Mouse (Mus musculus): ENCODE measurements around the gene Ywhab. TPM values are rescaled to one million over a fixed set of nuclear protein-coding genes. Genes with fewer than 3 reads are reported as not detected.

Gene Ywhab
- polyA plus RNA-seq, 1 experiment from 2014 or later = 381 TPM

GRCm38 (mm10) chr2:164010944-164011343, 16.2 kb downstream of the Ywhab start:
- Histone ChIP-seq H3K4me3 (no peak overlapping the region), H3K4me2 (replicated peaks) (no peak overlapping the region), H3K27ac (no peak overlapping the region), H3K27me3 (replicated peaks) (no peaks in the 10 kb centered on the region), H3K9ac (no peak overlapping the region), H3K4me1 (no peaks in the 10 kb centered on the region), H3K9me3 (no peaks in the 10 kb centered on the region), H3K36me3 (peaks cover 46% of the 10 kb centered on the region)
- WGBS = 96% methylated on average over 3 of the region's 3 CpGs
- no peak for ATAC-seq (ENCODE audit: low FRiP score, low read depth)

- Histone ChIP-seq H3K27me3 (replicated peaks) (no peaks in the 10 kb centered on the region), H3K9me3 (no peaks in the 10 kb centered on the region), H3K4me1 (no peaks in the 10 kb centered on the region), H3K27ac (no peak overlapping the region), H3K4me2 (replicated peaks) (no peak overlapping the region), H3K9ac (no peak overlapping the region), H3K36me3 (peaks cover 87% of the 10 kb centered on the region), H3K4me3 (no peak overlapping the region)
- no peak for ATAC-seq (ENCODE audit: low FRiP score, low read depth)
- 96% methylated on average over 16 of the region's 16 CpGs for WGBS
Observed at GRCm38 (mm10) chr2:164015304-164015703, 20.5 kb downstream of the Ywhab start.

- H3K9ac ChIP-seq = no peak overlapping the region
- H3K4me3 ChIP-seq = no peak overlapping the region
- H3K9me3 ChIP-seq = no peaks in the 10 kb centered on the region
- no peak overlapping the region for H3K27ac ChIP-seq
- no peak for ATAC-seq (ENCODE audit: low FRiP score, low read depth)
- H3K36me3 ChIP-seq = peaks cover 61% of the 10 kb centered on the region
- 96% methylated on average over 3 of the region's 3 CpGs for WGBS
- H3K4me1 ChIP-seq = no peaks in the 10 kb centered on the region; the same call in 1 of the 2 replicates
- H3K4me2 ChIP-seq (replicated peaks) = no peak overlapping the region
- H3K27me3 ChIP-seq (replicated peaks) = no peaks in the 10 kb centered on the region
Observed at GRCm38 (mm10) chr2:164018910-164019309, 24.1 kb downstream of the Ywhab start.

DNA sequence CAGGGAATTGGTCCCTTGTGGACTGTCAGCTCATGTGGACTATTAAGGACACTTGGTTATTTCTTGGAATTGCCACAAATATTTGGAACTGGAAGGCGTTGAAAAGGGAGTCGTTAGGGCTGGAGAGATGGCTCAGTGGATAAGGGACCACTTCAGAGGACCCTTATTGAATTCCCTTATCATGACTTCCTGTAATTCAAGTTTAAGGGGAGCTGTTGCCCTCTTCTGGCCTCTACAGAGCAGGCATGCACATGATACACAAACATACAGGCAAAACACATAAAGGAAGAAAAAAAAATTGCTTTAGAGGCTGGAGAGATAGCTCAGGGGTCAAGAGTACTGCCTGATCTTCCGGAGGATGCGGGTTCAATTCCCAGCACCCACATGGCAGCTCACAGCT, 25.2 kb downstream of the Ywhab start:
- Histone ChIP-seq H3K36me3 (peaks cover 51% of the 10 kb centered on the region), H3K27ac (no peak overlapping the region), H3K27me3 (replicated peaks) (no peaks in the 10 kb centered on the region), H3K4me3 (no peak overlapping the region), H3K9ac (no peak overlapping the region), H3K4me1 (no peaks in the 10 kb centered on the region; the same call in 1 of the 2 replicates), H3K4me2 (replicated peaks) (no peak overlapping the region), H3K9me3 (no peaks in the 10 kb centered on the region)
- no peak for ATAC-seq (ENCODE audit: low FRiP score, low read depth)
- WGBS = 96% methylated on average over 4 of the region's 4 CpGs

- no peaks in the 10 kb centered on the region; the same call in 1 of the 2 replicates for H3K4me1 ChIP-seq
- 50% methylated on average over 2 of the region's 2 CpGs for WGBS
Observed at GRCm38 (mm10) chr2:164022104-164022503, 27.3 kb downstream of the Ywhab start.

DNA sequence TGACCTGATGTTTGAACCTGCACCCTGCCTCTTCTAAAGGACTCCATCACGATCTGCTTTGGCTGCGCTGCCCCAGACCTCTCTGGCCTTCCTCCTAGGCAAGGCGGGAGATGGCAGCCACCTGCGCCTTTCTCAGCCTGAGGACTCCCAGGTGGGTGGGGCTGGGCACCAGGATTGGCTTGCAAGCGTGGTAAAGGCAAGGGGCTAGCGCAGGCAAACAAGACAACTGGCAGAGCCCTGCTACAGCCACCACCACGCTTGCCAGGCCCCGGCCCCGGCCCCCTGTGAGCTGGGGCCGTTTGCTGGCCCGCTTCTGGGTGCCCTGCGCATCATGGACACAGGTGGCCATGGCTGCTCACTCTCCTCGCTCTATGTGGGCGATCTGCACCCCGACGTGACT, 30.4 kb downstream of the Ywhab start, which contains the start of gene Pabpc1l:
TSS of gene Pabpc1l (plus strand) at position 301 of the 400 bp plus-strand sequence.
- Histone ChIP-seq H3K4me2 (replicated peaks) (no peak within 1 kb of the TSS), H3K9ac (no peak within 1 kb of the TSS), H3K27me3 (replicated peaks) (no peaks in the 10 kb centered on the region), H3K4me1 (no peaks in the 10 kb centered on the region; the same call in 1 of the 2 replicates), H3K4me3 (no peak within 1 kb of the TSS), H3K9me3 (no peaks in the 10 kb centered on the region), H3K27ac (no peak within 1 kb of the TSS), H3K36me3 (no peaks in the 10 kb centered on the region)
- no peak for ATAC-seq (ENCODE audit: low FRiP score, low read depth)
- 85% methylated on average over 16 of the region's 16 CpGs for WGBS

More at GRCm38 (mm10) chr2:164022104-164022503, 27.3 kb downstream of the Ywhab start:
- no peak for ATAC-seq (ENCODE audit: low FRiP score, low read depth)
- no peaks in the 10 kb centered on the region for H3K27me3 ChIP-seq (replicated peaks)
- no peak overlapping the region for H3K4me3 ChIP-seq
- H3K27ac ChIP-seq = no peak overlapping the region
- H3K9ac ChIP-seq = no peak overlapping the region
- no peaks in the 10 kb centered on the region for H3K9me3 ChIP-seq
- H3K4me2 ChIP-seq (replicated peaks) = no peak overlapping the region
- H3K36me3 ChIP-seq = peaks cover 29% of the 10 kb centered on the region

DNA sequence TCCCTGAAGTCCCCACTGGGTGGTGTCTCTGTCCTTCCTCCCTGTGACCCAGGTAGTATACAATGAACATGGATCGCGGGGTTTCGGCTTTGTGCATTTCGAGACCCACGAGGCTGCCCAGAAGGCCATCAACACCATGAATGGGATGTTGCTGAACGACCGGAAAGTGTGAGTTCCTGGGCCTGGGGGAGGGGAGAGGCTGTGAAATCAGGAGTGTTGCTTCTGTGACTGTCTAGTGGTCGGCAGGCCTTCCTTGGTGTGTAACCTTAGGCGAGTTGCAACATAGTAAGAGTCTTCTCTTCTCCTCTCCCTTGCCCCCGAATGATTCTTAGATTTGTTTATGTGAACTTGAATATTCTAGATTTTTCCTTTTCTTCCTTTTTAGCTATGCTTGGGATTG, 36.4 kb downstream of the Ywhab start:
- 70% methylated on average over 10 of the region's 10 CpGs for WGBS
- Histone ChIP-seq H3K9ac (no peak overlapping the region), H3K27ac (no peak overlapping the region), H3K27me3 (replicated peaks) (no peaks in the 10 kb centered on the region), H3K36me3 (no peaks in the 10 kb centered on the region), H3K4me2 (replicated peaks) (no peak overlapping the region), H3K4me1 (no peaks in the 10 kb centered on the region), H3K4me3 (no peak overlapping the region), H3K9me3 (no peaks in the 10 kb centered on the region)
- ATAC-seq (ENCODE audit: low FRiP score, low read depth) = no peak

- Histone ChIP-seq H3K4me1 (no peaks in the 10 kb centered on the region), H3K27ac (no peak overlapping the region), H3K36me3 (no peaks in the 10 kb centered on the region), H3K4me2 (replicated peaks) (no peak overlapping the region), H3K9ac (no peak overlapping the region), H3K4me3 (no peak overlapping the region), H3K27me3 (replicated peaks) (no peaks in the 10 kb centered on the region), H3K9me3 (no peaks in the 10 kb centered on the region)
- no peak for ATAC-seq (ENCODE audit: low FRiP score, low read depth)
- 92% methylated on average over 3 of the region's 3 CpGs for WGBS
Observed at GRCm38 (mm10) chr2:164032973-164033372, 38.2 kb downstream of the Ywhab start.

GRCm38 (mm10) chr2:164036520-164037019, 41.8 kb downstream of the Ywhab start:
- Histone ChIP-seq H3K4me3 (no peak overlapping the region), H3K9ac (no peak overlapping the region), H3K4me1 (no peaks in the 10 kb centered on the region), H3K27me3 (replicated peaks) (no peaks in the 10 kb centered on the region), H3K36me3 (no peaks in the 10 kb centered on the region), H3K4me2 (replicated peaks) (no peak overlapping the region), H3K27ac (no peak overlapping the region), H3K9me3 (no peaks in the 10 kb centered on the region)
- ATAC-seq (ENCODE audit: low FRiP score, low read depth) = no peak
- WGBS = 61% methylated on average over 10 of the region's 10 CpGs

DNA sequence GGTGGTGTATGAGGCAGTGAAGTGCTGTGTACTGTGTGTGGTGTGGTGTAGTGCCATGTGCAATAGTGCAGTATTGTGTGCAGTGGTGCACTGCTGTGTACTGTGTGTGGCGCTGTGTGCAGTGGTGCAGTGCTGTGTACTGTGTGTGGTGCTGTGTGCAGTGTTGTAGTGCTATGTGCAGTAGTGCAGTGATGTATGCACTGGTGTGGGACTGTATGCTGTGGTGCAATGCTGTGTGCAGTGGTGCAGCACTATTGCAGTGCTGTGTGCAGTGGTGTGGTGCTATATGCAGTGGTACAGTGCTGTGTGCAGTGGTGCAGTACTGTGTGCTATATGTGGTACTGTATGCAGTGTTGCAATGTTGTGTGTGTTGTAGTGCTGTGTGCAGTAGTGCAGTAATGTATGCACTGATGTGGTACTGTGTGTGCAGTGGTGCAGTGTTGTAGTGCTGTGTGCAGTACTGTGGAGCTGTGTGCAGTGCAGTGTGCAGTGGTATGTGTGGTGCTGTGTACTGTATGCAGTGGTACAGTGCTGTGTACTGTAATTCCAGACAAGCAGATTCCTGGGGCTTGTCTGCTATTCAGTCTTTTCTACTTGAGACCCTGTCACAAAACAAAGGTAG, 43.8 kb downstream of the Ywhab start:
- H3K9me3 ChIP-seq = no peaks in the 10 kb centered on the region
- ATAC-seq (ENCODE audit: low FRiP score, low read depth) = no peak
- 86% methylated on average over 1 of the region's 1 CpGs for WGBS
- no peaks in the 10 kb centered on the region for H3K27me3 ChIP-seq (replicated peaks)
- no peak overlapping the region for H3K27ac ChIP-seq
- no peaks in the 10 kb centered on the region for H3K36me3 ChIP-seq
- no peak overlapping the region for H3K4me3 ChIP-seq
- no peak overlapping the region for H3K9ac ChIP-seq
- H3K4me1 ChIP-seq = no peaks in the 10 kb centered on the region
- no peak overlapping the region for H3K4me2 ChIP-seq (replicated peaks)

DNA sequence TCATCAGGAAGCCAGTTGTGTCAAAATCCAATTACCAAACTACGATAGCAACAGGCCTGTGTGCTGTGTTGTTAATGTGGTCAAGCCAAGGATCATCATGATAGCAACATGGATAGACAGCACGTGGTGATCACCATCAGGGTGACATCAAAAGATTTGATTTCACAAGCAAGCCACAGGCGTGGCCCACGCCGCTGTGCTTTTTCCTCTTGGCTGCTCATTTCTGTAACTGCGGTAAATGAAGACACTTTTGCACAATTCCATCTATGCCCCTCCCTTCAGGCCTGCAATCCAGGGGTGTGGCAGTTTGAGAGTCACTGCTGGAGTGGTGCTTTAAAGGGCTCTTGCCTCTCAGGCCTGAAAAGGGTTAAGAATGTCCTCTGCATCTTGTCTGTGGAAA, 46.2 kb downstream of the Ywhab start:
- H3K27ac ChIP-seq = no peak overlapping the region
- H3K4me1 ChIP-seq = no peaks in the 10 kb centered on the region
- ATAC-seq (ENCODE audit: low FRiP score, low read depth) = no peak
- H3K9ac ChIP-seq = no peak overlapping the region
- no peaks in the 10 kb centered on the region for H3K9me3 ChIP-seq
- H3K4me3 ChIP-seq = no peak overlapping the region
- no peak overlapping the region for H3K4me2 ChIP-seq (replicated peaks)
- WGBS = 88% methylated on average over 6 of the region's 6 CpGs
- H3K27me3 ChIP-seq (replicated peaks) = no peaks in the 10 kb centered on the region
- no peaks in the 10 kb centered on the region for H3K36me3 ChIP-seq

GRCm38 (mm10) chr2:164041523-164041922, 46.8 kb downstream of the Ywhab start:
- Histone ChIP-seq H3K27ac (no peak overlapping the region), H3K27me3 (replicated peaks) (no peaks in the 10 kb centered on the region), H3K4me1 (no peaks in the 10 kb centered on the region), H3K36me3 (no peaks in the 10 kb centered on the region), H3K4me3 (no peak overlapping the region), H3K9me3 (no peaks in the 10 kb centered on the region), H3K9ac (no peak overlapping the region), H3K4me2 (replicated peaks) (no peak overlapping the region)
- no peak for ATAC-seq (ENCODE audit: low FRiP score, low read depth)
- 84% methylated on average over 2 of the region's 2 CpGs for WGBS

DNA sequence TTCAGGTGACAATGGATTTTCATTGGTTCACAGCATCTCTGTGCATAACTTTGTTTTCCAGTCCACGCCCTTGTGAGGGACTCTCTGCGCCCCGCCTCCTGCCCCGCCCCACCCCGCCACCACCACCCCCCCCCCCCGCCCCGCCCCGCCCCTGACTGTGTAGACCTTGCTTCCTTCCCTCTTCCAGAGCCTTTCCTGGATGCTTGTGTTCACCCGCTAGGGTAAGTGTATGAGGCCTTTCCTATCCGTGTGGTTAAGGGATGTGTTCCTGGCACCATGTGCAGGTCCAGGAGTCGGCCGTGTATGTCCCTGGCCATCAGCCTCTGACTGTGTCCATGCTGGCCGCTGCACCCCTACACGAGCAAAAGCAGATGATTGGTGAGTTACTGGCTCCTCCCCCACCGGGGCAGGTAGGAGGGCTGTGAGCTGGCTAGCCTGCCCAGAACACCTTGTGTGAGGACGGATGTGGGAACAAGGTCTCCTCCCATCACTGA, 52.5 kb downstream of the Ywhab start:
- Histone ChIP-seq H3K4me1 (0 out of 2 replicates have a peak, but pooled peaks cover 3% of the 10 kb centered on the region), H3K36me3 (peaks cover 4% of the 10 kb centered on the region; the same call in 1 of the 2 replicates), H3K4me3 (peak overlapping the region; percentile 15; the same call in 1 of the 2 replicates), H3K27me3 (replicated peaks) (no peaks in the 10 kb centered on the region), H3K27ac (no peak overlapping the region), H3K9ac (peak overlapping the region; percentile 35; the same call in 1 of the 2 replicates), H3K9me3 (no peaks in the 10 kb centered on the region), H3K4me2 (replicated peaks) (peak overlapping the region; percentile 56)
- no peak for ATAC-seq (ENCODE audit: low FRiP score, low read depth)
- 7% methylated on average over 12 of the region's 16 CpGs for WGBS
